Mouse (Mus musculus): ENCODE measurements at regions not wholly inside any gene's neighbourhood (a gene's known extent, or its start where the extent isn't known, plus 50 kb on each side); places are given as distances from the start of the nearest gene placed in this dataset.

GRCm38 (mm10) chr8:7092831-7093230 is 1568.2 kb downstream of the Efnb2 start:
- TF ChIP-seq CTCF (IDR thresholded peaks at IDR 0.05; ENCODE audit: insufficient read depth, low read length): no peak
- no peak for TF ChIP-seq POLR2A (IDR thresholded peaks at IDR 0.05; ENCODE audit: borderline replicate concordance, extremely low read depth, low read depth, low read length)
